Mouse (Mus musculus) kidney, postnatal 0 days (tissue): ENCODE measurements around the gene Ahdc1. TPM values are rescaled to one million over a fixed set of nuclear protein-coding genes. Genes with fewer than 3 reads are reported as not detected.
A peak's percentile ranks its signal among the peaks of the same experiment; 100 is the strongest.

Source experiments
- ATAC-seq: fragments of 200-750 bp; cut with Nextera tagmentation; replicated peaks from 2 replicates; pipeline ENCODE4 v1.8.0; 2017; ENCODE audit warnings: low read depth, moderate number of reproducible peaks, moderate TSS enrichment, moderate library complexity; ENCODE audit not compliant: low FRiP score
- DNase-seq: peaks from one replicate; pipeline ENCODE4 v3.0.0-alpha.2; 2016; ENCODE audit warnings: low spot score
- H3K27ac ChIP-seq: fragments of 300-500 bp; sonication (generic); 2 replicates; pipeline ENCODE4 v1.5.1; 2014; ENCODE audit warnings: mild to moderate bottlenecking
- H3K27me3 ChIP-seq: fragments of 300-500 bp; sonication (generic); 2 replicates; pipeline ENCODE4 v1.6.1; 2014; ENCODE audit warnings: low read length, mixed read lengths; ENCODE audit not compliant: insufficient read depth
- H3K36me3 ChIP-seq: fragments of 300-500 bp; sonication (generic); 2 replicates; pipeline ENCODE4 v1.6.1; 2014; ENCODE audit warnings: low read length, mixed read lengths; ENCODE audit not compliant: insufficient read depth
- H3K4me1 ChIP-seq: fragments of 300-500 bp; sonication (generic); replicated peaks from 2 replicates; pipeline ENCODE4 v1.6.1; 2014; ENCODE audit warnings: antibody characterized with exemption, low read length, mixed read lengths; ENCODE audit not compliant: insufficient read depth
- H3K4me2 ChIP-seq: fragments of 300-500 bp; sonication (generic); 2 replicates; pipeline ENCODE4 v1.6.1; 2014; ENCODE audit warnings: mild to moderate bottlenecking, low read length, moderate library complexity, mixed read lengths
- H3K4me3 ChIP-seq: fragments of 300-500 bp; sonication (generic); replicated peaks from 2 replicates; pipeline ENCODE4 v1.5.1; 2014; ENCODE audit warnings: low read depth, low read length
- H3K9ac ChIP-seq: fragments of 300-500 bp; sonication (generic); 2 replicates; pipeline ENCODE4 v1.6.1; 2014; ENCODE audit warnings: low read depth, low read length
- H3K9me3 ChIP-seq: fragments of 300-500 bp; sonication (generic); replicated peaks from 2 replicates; pipeline ENCODE4 v1.6.1; 2016; ENCODE audit warnings: low read length, inconsistent platforms, mixed read lengths
- CTCF ChIP-seq: IDR thresholded peaks from 2 replicates; pipeline ENCODE4 v1.5.1; 2016; ENCODE audit warnings: antibody characterized with exemption, low read depth, mild to moderate bottlenecking, moderate library complexity
- WGBS: fragments of 180-500 bp; shearing (Covaris S2); extraction: QIAGEN DNeasy Blood & Tissue Kit; methylation state at CpG from one replicate; pipeline ENCODE4 v1.1.7; 2014; 5-methylcytosine and 5-hydroxymethylcytosine counted together
- polyA plus RNA-seq: library from polyadenylated mRNA; unstranded; fragments of >200 nt; fragmentation: Nextera tagmentation; extraction: Ambion mirVana; gene quantifications from 2 replicates; pipeline ENCODE4 v1.2.1, GENCODE M21; 2015

Ahdc1 gene
- polyA plus RNA-seq, 1 experiment from 2014 or later, result 6.4 TPM

GRCm38 (mm10) chr4:132974904-132975303, 36.2 kb upstream of the Ahdc1 start:
- TF ChIP-seq CTCF, result no peak
- Histone ChIP-seq H3K4me3 (no peak overlapping the region), H3K4me2 (peak overlapping the region; percentile 43), H3K4me1 (peaks cover 28% of the 10 kb centered on the region), H3K9ac (no peak overlapping the region), H3K27me3 (no peaks in the 10 kb centered on the region), H3K27ac (no peak overlapping the region), H3K9me3 (no peaks in the 10 kb centered on the region), H3K36me3 (no peaks in the 10 kb centered on the region)
- 4% methylated on average over 15 of the region's 15 CpGs for WGBS
- ATAC-seq (no peak), DNase-seq (peak; percentile 57)

- no peak for ATAC-seq
- H3K4me2 ChIP-seq, result no peak overlapping the region
- no peak overlapping the region for H3K4me3 ChIP-seq
- no peaks in the 10 kb centered on the region for H3K27me3 ChIP-seq
- no peak overlapping the region for H3K9ac ChIP-seq
- no peak overlapping the region for H3K27ac ChIP-seq
- WGBS, result 52% methylated on average over 3 of the region's 3 CpGs
- peaks cover 28% of the 10 kb centered on the region for H3K4me1 ChIP-seq
- no peaks in the 10 kb centered on the region for H3K36me3 ChIP-seq
- no peaks in the 10 kb centered on the region for H3K9me3 ChIP-seq
- TF ChIP-seq CTCF, result no peak
- no peak for DNase-seq
These were observed 35.3 kb upstream of the Ahdc1 start for GRCm38 (mm10) chr4:132975791-132976190.

- Histone ChIP-seq H3K27ac (no peak overlapping the region), H3K9ac (no peak overlapping the region), H3K4me3 (no peak overlapping the region), H3K27me3 (no peaks in the 10 kb centered on the region), H3K9me3 (no peaks in the 10 kb centered on the region), H3K4me1 (peaks cover 28% of the 10 kb centered on the region), H3K4me2 (no peak overlapping the region), H3K36me3 (no peaks in the 10 kb centered on the region)
- WGBS, result 40% methylated on average over 6 of the region's 6 CpGs
- ATAC-seq (no peak), DNase-seq (peak; percentile 35)
- no peak for TF ChIP-seq CTCF
These were observed 34.3 kb upstream of the Ahdc1 start for GRCm38 (mm10) chr4:132976729-132977128.

GRCm38 (mm10) chr4:132977597-132977996, 33.5 kb upstream of the Ahdc1 start:
- ATAC-seq (no peak), DNase-seq (no peak)
- no peak overlapping the region for H3K9ac ChIP-seq
- no peaks in the 10 kb centered on the region for H3K36me3 ChIP-seq
- no peak for TF ChIP-seq CTCF
- H3K27ac ChIP-seq, result no peak overlapping the region
- no peaks in the 10 kb centered on the region for H3K9me3 ChIP-seq
- H3K4me1 ChIP-seq, result peaks cover 28% of the 10 kb centered on the region
- H3K4me3 ChIP-seq, result no peak overlapping the region
- H3K4me2 ChIP-seq, result no peak overlapping the region
- 29% methylated on average over 5 of the region's 5 CpGs for WGBS
- H3K27me3 ChIP-seq, result no peaks in the 10 kb centered on the region

GRCm38 (mm10) chr4:132979186-132979585, 31.9 kb upstream of the Ahdc1 start:
- Histone ChIP-seq H3K27ac (no peak overlapping the region), H3K9ac (no peak overlapping the region), H3K4me2 (no peak overlapping the region), H3K36me3 (no peaks in the 10 kb centered on the region), H3K9me3 (no peaks in the 10 kb centered on the region), H3K4me1 (peaks cover 27% of the 10 kb centered on the region), H3K4me3 (no peak overlapping the region), H3K27me3 (no peaks in the 10 kb centered on the region)
- ATAC-seq (no peak), DNase-seq (peak; percentile 57)
- TF ChIP-seq CTCF, result no peak
- 37% methylated on average over 2 of the region's 2 CpGs for WGBS

- Histone ChIP-seq H3K4me1 (0 out of 2 replicates have a peak, but pooled peaks cover 10% of the 10 kb centered on the region), H3K27me3 (no peaks in the 10 kb centered on the region), H3K9ac (no peak overlapping the region), H3K4me3 (no peak overlapping the region), H3K36me3 (no peaks in the 10 kb centered on the region), H3K4me2 (no peak overlapping the region), H3K27ac (no peak overlapping the region), H3K9me3 (no peaks in the 10 kb centered on the region)
- WGBS, result 87% methylated on average over 6 of the region's 6 CpGs
- DNase-seq (no peak), ATAC-seq (no peak)
- TF ChIP-seq CTCF, result no peak
These were observed 29.4 kb upstream of the Ahdc1 start for GRCm38 (mm10) chr4:132981621-132982020.

DNA sequence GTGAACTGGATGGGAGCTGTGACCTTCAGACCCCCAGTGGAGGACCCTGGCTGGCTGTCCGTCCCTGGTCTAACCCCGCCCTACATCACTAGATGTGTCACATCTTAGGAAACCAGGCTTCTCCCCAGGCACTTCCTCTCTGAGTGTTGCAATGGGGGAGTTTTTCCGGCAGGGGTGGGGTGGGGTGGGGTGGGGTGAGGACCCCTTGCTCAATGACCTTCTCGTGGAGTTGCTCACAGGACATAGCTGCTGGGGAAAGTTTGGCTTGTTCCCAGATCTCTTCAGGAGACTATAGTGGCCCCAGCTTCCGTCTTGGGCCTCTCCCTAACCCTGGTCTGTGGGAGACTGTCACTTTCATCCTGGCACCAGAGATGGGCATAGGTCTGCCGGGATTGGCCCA, 28.1 kb upstream of the Ahdc1 start:
- Histone ChIP-seq H3K4me1 (no peaks in the 10 kb centered on the region), H3K36me3 (no peaks in the 10 kb centered on the region), H3K4me3 (no peak overlapping the region), H3K9me3 (no peaks in the 10 kb centered on the region), H3K27ac (no peak overlapping the region), H3K4me2 (no peak overlapping the region), H3K9ac (no peak overlapping the region), H3K27me3 (no peaks in the 10 kb centered on the region)
- no peak for ATAC-seq
- no peak for TF ChIP-seq CTCF
- no peak for DNase-seq
- 51% methylated on average over 6 of the region's 6 CpGs for WGBS
